Mouse (Mus musculus) spleen, embryonic (tissue): Measurements from ENCODE around the gene Fam84b.
"Not testable (repeated sequence)": the region's sequence is repeated elsewhere in the genome, so short reads cannot be mapped to it uniquely, and the experiment has no call there.

Experiments used
- CTCF ChIA-PET: fragments of 350-600 bp; sonication (Branson Sonifier 250); formaldehyde crosslinking; loops from one replicate; lab custom pipeline; 2022; lab: Charles Lee

Gene Fam84b

GRCm38 (mm10) chr15:60853231-60853999 lies at the start of gene Fam84b:
Fam84b (minus strand) TSS chr15:60853778.
- CTCF ChIA-PET = no interaction called here

GRCm38 (mm10) chr15:60898187-60898965 lies 44.8 kb upstream of the Fam84b start:
- CTCF ChIA-PET = no interaction called here

GRCm38 (mm10) chr15:60896040-60896439 lies 42.5 kb upstream of the Fam84b start:
- CTCF ChIA-PET = no interaction called here

GRCm38 (mm10) chr15:60892976-60893463 lies 39.4 kb upstream of the Fam84b start:
- CTCF ChIA-PET = no interaction called here

- CTCF ChIA-PET = no interaction called here
Measured at GRCm38 (mm10) chr15:60888724-60889123, 35.1 kb upstream of the Fam84b start.

- CTCF ChIA-PET = no interaction called here
Measured at GRCm38 (mm10) chr15:60875721-60876120, 22.1 kb upstream of the Fam84b start.

- CTCF ChIA-PET = no interaction called here
Measured at GRCm38 (mm10) chr15:60862417-60862816, 8.8 kb upstream of the Fam84b start.

GRCm38 (mm10) chr15:60855112-60855511 lies 1.5 kb upstream of the Fam84b start:
- CTCF ChIA-PET = no interaction called here

- CTCF ChIA-PET = no interaction called here
Measured at GRCm38 (mm10) chr15:60854151-60854550, 573 bp upstream of the Fam84b start.

GRCm38 (mm10) chr15:60848630-60849029 lies 4.9 kb downstream of the Fam84b start:
- CTCF ChIA-PET = no interaction called here

- CTCF ChIA-PET = no interaction called here
Measured at GRCm38 (mm10) chr15:60846291-60846690, 7.3 kb downstream of the Fam84b start.

GRCm38 (mm10) chr15:60845886-60846285 lies 7.7 kb downstream of the Fam84b start:
- CTCF ChIA-PET = no interaction called here

- CTCF ChIA-PET = no interaction called here
Measured at GRCm38 (mm10) chr15:60841785-60842184, 11.8 kb downstream of the Fam84b start.

- CTCF ChIA-PET = not testable (repeated sequence)
Measured at GRCm38 (mm10) chr15:60841312-60841711, 12.3 kb downstream of the Fam84b start.

- CTCF ChIA-PET = no interaction called here
Measured at GRCm38 (mm10) chr15:60840296-60840670, 13.3 kb downstream of the Fam84b start.

- CTCF ChIA-PET = no interaction called here
Measured at GRCm38 (mm10) chr15:60839539-60840295, 13.9 kb downstream of the Fam84b start.

- CTCF ChIA-PET = interaction anchor here (0.6 kb wide), 1 partner anchor 25 kb away, joined by 4 read pairs; no protein-coding TSS in a partner anchor
Measured at GRCm38 (mm10) chr15:60838135-60838534, 15.4 kb downstream of the Fam84b start.

- CTCF ChIA-PET = no interaction called here
Measured at GRCm38 (mm10) chr15:60837719-60838118, 15.9 kb downstream of the Fam84b start.

GRCm38 (mm10) chr15:60836321-60836720 lies 17.3 kb downstream of the Fam84b start:
- CTCF ChIA-PET = interaction anchor here (0.6 kb wide), 1 partner anchor 18 kb away, joined by 6 read pairs; no protein-coding TSS in a partner anchor

GRCm38 (mm10) chr15:60834598-60835571 lies 18.7 kb downstream of the Fam84b start:
- CTCF ChIA-PET = interaction anchor here (0.6 kb wide), 1 partner anchor 1226 kb away, joined by 6 read pairs; no protein-coding TSS in a partner anchor
